Mouse (Mus musculus) 3134 (cell line): Measurements from ENCODE around the gene Zfyve26.
"Not testable (repeated sequence)": the region's sequence is repeated elsewhere in the genome, so short reads cannot be mapped to it uniquely, and the experiment has no call there.

Experiments
- DNase-seq: peaks from one replicate; pipeline ENCODE4 v3.0.0-alpha.2; 2011; ENCODE audit warnings: low spot score; ENCODE audit not compliant: insufficient read length; ENCODE audit errors: extremely low read depth

Gene Zfyve26

GRCm38 (mm10) chr12:79296126-79296816 lies at the start of gene Zfyve26:
Gene Zfyve26 (minus strand): TSS chr12:79296304.
- peak; percentile 82 for DNase-seq

- DNase-seq = no peak
Observed at GRCm38 (mm10) chr12:79341291-79341845, 45.3 kb upstream of the Zfyve26 start.

- no peak for DNase-seq
Observed at GRCm38 (mm10) chr12:79340513-79340912, 44.4 kb upstream of the Zfyve26 start.

DNA sequence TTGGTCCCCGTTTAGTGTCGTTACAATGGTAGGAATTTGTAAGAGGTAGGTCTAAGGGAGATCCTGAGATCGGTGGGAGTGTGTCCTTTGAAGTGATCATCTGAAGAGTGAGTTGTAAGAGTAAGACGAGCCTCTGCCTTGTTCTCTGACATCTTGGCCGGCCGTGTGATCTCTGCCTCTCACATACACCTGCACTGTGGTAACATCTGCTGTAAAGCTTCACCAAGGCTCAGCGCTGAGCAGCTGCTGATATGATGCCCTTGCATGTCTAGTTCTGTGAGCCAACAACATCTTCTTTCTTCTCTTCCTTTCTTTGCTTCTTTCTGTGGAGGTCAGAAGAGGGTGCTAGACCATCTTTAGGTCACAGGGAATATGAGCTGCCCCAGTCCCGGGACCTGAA lies 42.7 kb upstream of the Zfyve26 start:
- no peak for DNase-seq

DNA sequence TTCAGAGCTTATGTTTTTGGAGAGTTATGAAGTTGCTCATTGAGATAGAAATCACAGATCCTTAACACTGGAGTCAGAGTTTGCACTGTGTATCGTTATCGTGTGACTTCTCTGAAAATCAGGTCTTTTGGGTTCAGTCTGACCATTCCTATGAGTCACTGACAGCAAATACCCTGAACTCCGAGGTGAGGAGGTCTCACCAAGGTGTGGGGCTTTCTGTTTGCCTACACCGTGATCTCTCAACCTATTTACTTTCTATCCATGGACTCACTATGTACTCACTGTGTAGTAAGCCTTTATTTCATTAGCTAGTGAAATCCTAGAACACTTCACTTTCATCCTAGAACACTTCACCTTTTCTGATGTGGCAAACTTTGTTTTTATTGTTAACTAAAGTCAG lies 35.6 kb upstream of the Zfyve26 start:
- no peak for DNase-seq

DNA sequence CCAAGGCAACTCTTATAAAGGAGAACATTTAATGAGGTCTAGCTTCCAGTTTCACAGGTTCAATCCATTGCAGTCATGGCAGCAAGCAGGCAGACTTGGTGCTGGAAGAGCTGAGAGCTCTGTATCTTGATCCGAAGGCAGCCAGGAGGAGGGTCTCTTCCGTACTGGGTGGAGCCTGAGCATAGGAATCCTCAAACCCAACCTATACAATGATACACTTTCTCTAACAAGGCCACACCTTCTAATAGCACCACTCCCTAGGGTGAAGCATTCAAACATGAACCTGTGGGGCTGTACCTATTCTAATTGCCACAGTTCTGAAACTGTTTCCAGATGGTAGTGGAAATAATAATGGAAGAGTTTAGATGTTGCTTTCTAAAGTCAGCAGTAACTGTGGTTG lies 34.5 kb upstream of the Zfyve26 start:
- DNase-seq = no peak

DNA sequence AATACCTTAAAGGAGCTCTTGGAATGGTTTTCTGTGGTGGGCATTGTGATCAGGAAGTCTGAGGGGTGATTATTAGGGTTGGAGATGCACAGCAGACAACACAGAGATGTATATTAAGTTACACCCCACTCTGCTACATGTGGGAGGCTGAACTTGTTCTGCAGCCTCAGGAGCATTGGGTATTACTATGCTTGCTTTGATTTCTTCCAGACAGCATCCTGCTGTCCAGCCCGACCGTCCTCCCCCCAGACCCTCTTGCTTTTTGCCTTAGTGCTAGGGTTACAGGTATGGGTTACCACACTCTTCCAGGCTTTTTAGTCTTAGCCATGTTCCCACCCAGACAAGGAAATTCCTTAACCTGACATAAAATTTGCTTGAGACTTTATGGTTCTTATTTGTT lies 31.8 kb upstream of the Zfyve26 start:
- DNase-seq = no peak

DNA sequence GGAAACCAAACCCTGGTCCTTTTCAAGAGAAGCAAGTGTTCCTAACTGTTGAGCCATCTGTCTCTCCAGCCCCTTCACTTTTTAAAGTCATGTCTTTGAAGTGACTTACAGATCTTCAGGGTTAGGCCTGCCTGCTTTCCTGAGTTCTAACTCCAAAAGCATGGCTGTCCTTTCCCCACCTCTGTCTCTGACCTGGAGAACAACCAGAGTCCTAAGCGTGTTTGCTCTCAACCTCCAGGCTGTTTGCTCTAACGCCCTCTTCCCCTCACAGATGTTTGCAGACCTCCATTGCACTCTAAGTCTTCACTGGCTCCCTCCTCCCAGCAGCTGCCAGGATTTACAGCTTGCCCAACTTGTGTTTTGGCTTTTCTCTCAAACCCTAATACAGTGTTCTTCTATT lies 30.6 kb upstream of the Zfyve26 start:
- no peak for DNase-seq

DNA sequence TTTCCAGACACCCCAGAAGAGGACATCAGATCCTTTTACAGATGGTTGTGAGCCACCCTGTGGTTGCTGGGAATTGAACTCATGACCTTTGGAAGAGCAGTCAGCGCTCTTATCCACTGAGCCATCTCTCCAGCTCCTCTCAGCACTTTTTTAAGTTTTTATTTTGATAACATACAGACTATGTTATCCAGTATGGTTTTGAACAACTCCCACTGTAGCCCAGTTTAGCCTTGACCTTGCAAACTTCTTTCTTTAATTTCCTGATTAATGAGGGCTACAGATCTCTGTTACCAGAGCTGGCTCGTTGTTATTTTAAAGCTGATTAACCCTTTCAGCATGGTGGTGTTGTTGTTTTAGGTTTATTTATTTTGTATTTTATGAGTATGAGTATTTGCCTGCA lies 30.1 kb upstream of the Zfyve26 start:
- DNase-seq = no peak

DNA sequence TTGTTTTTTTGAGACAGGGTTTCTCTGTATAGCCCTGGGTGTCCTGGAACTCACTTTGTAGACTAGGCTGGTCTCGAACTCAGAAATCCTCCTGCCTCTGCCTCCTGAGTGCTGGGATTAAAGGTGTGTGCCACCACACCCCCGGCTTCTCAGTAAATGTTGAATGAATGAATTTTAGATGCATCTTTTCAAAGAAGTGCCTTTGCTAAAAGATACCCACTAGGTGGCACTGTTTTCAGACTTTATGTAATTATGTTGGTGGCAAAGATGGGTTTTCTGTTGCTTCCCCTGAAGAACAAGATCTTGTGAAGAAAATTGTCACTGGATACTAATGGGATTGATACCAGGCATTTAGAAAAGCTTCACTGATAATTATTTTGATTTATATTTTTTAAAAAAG lies 26.4 kb upstream of the Zfyve26 start:
- DNase-seq = not testable (repeated sequence)

- DNase-seq = no peak
Observed at GRCm38 (mm10) chr12:79320895-79321294, 24.8 kb upstream of the Zfyve26 start.

DNA sequence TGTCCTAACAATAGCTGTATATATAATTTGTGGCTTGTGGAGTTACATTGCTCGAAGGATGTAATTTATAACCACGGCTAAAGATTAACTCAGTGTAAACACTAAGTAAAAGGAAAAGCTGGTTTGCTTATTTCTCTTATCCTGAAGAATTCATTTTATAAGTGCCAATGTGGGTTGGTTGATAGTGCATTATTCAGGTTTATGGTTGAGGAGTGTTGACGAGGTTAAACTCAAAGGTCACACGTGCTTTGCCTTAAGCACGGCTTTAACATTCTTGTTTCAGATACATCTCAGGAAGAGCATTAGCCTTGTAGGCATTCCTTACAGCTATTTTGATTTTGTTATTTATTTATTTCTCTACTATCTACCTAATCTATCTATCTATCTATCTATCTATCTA lies 21.2 kb upstream of the Zfyve26 start:
- DNase-seq = no peak

- no peak for DNase-seq
Observed at GRCm38 (mm10) chr12:79313721-79314120, 17.6 kb upstream of the Zfyve26 start.

DNA sequence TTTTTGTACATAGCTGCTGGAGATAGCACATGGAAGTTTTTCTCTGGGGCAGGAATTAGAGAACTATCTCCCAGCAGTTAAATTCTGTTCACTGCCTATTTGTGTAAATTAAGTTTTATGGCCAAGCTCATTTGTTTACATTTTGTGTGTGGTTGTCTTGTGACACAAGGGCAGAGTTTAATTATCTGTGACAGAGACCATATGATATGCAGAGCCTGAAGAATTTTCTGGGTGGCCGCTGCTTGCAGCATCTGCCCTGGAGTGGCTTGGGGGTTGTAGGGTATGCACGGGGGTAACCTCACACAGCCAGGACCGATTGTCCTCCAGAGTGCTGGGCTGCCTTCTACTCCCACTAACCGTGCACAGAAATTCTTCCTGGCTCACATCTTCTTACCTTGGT lies 9.9 kb upstream of the Zfyve26 start:
- no peak for DNase-seq

DNA sequence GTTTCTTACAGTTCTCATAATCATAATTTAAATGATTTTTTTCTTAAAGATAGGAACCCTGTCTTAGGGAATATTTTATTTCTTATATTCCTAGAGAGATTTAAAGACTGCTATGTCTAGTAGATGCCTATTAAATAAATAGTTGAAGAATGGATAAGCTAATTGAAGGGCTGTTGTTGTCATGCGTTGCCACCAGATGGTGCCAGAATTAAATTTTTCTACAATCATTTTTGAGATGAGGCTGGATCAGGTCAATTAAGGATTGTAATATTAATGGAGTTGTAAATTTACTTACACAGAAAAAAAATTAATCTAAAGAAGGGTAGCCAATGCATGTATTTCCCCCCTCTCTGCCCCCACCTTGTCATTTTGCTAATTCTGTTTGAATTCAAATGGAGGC lies 9.0 kb upstream of the Zfyve26 start:
- DNase-seq = no peak

DNA sequence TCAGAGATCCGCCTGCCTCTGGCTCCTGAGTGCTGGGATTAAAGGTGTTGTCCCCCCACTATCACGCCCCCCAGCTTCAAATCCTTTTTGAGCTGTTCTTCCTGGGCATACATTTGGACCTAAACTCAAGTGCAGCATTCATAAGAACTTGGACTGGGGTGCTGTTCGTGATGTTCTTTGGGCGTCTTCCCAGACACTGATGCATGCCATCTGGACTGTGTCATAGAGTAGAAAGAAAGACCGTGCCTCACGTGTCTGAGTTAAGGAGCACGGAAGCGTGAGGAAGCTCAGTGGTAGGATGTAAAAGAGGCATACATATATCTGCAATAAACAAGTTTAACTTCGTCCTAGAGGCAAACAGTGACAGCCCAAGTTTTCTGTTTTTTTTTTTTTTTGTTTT lies 5.7 kb upstream of the Zfyve26 start:
- peak; percentile 51 for DNase-seq

DNA sequence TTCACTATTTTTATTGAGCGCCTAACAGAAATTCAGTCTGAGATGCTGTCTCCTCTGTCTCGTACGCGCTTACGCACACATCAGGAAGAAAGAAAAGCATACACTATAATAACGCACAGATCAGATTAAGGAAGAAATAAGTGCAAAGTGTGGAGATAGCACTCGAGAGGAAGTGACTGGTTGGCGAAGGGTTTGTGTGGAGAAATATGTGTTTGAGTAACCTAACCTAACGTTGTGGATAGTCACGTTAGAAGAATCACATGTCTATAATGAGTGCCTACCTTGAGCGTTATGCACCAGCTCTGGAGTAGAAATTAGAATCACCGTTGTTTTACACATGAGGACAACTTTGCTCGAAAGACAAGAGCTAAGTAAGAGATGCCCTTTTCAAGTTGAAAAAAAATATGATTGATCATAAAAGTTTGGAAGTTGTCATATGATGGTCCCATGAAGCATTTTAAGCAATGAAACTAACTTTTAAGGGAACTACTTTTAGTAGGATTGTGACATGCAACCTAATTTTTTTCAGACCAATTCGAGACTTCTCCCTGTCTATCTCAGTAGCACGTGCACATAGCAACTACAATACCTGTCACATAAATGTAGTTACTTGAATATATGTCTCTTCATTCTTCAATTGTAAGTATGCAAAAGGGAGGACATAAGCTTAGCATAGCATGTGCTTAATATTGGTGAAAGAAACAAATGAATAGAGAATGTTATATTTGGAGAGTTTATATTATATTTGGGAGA lies 2.0 kb upstream of the Zfyve26 start:
- no peak for DNase-seq

- peak; percentile 70 for DNase-seq
Observed at GRCm38 (mm10) chr12:79297121-79297576, 1.0 kb upstream of the Zfyve26 start, which contains the start of gene Rad51b. Gene Rad51b (plus strand): TSS chr12:79297282.

- no peak for DNase-seq
Observed at GRCm38 (mm10) chr12:79292874-79293273, 3.2 kb downstream of the Zfyve26 start.

DNA sequence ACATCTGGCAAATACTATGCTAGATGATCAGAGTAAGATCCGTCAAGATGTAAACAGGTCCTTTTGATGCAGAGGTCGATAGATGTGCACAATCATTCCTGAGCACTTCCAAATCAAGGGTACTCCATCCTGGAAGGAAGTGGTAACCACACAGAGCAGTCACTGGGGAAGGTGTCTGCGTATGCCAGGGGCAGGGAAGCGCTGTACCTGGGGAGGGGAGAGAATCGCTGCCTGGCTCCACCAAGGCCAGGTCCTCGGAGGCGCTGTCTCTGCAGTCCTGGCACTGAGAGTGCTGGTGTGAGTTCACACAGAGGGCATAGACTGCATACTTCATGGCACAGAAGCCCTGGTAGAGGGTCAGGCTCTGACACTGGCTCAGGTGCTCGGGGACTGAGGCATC lies 13.5 kb downstream of the Zfyve26 start:
- DNase-seq = no peak

- no peak for DNase-seq
Observed at GRCm38 (mm10) chr12:79279513-79280115, 16.5 kb downstream of the Zfyve26 start.
